Mouse (Mus musculus) gastrocnemius, postnatal 36 days (tissue): ENCODE data around the gene Zfx. TPM values are rescaled to one million over a fixed set of nuclear protein-coding genes. Genes with fewer than 3 reads are reported as not detected.

Experiments used
- DNase-seq, 2 experiments: peaks; one replicate each; pipeline ENCODE4 v3.0.0; 2022
- intact Hi-C: fragments of 180-260 bp; cut with DNase I; formaldehyde crosslinking; loops from one replicate; pipeline ENCODE4 v1.15.1; 2025
- long read RNA-seq, 2 experiments: library from polyadenylated mRNA; stranded (forward); transcript quantifications; one replicate each; pipeline ENCODE4 v2.0.0; 2021
- total RNA-seq, 2 experiments: library from RNA; stranded (reverse); gene quantifications; 2 replicates each; pipeline ENCODE4 v1.2.3; 2021

The Zfx gene
- total RNA-seq: 10 to 100 TPM; 14.5 to 21.3 TPM
- long read RNA-seq, experiment 1: 0 reads
- long read RNA-seq, experiment 2, partial matches to known transcripts: 0 of 4 reads
- long read RNA-seq, experiment 2, other reads (novel, unspliced or antisense): 4 of 4 reads

- intact Hi-C loops: no loop called here
- DNase-seq: peak; percentile 45 to 64
Measured at GRCm38 (mm10) chrX:94123059-94123839, at the start of gene Zfx. Gene Zfx (minus strand): TSS chrX:94123702.

DNA sequence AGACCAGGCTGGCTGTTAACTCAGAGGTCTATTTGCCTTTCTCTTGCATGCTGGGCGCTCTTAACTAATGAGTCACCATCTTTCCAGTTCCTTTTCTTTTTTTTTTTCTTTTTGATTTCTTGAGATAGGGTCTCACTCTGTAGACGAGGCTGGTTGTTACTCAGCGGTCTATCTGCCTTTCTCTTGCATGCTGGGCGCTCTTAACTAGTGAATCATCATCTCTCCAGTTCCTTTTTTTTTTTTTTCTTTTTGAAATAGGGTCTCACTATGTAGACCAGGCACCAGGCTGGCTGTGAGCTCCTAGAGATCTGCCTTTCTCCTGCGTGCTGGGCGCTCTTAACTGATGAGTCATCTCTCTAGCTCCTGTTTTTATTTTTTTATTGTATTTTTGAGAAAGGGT lies 45.8 kb upstream of the Zfx start:
- intact Hi-C loops: no loop called here
- no peak for DNase-seq

DNA sequence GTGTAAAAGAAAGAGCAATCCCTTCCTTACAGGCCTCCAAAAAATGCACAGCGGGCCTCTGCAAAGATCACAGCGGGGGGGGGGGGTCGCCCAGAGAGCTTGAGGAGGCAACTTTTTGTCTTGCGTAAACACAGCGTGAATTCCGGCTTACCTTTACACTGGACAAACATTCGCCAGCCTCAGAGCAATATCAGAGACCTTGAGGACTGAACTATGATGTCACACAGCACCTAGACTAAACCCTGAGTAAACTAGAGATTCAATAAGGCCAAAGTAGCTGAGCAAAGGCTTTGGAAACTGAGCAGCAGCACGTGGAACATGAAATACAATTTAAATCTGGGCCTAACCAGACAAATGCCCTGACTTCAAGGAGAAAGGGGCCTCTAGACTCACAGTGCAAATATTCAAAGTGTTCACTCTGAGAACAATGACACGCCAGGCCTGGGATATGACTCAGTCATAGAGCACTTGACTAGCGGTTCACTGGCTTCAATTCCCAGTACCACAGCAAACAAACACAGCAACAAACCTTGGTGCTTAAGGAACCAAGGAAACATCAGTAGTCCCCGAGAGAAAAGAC lies 28.8 kb upstream of the Zfx start:
- DNase-seq: no peak
- intact Hi-C loops: no loop called here

GRCm38 (mm10) chrX:94150471-94150870 lies 27.0 kb upstream of the Zfx start:
- no peak for DNase-seq
- intact Hi-C loops: no loop called here

GRCm38 (mm10) chrX:94142004-94142771 lies 18.7 kb upstream of the Zfx start:
- no peak for DNase-seq
- intact Hi-C loops: no loop called here

GRCm38 (mm10) chrX:94140080-94140479 lies 16.6 kb upstream of the Zfx start:
- no peak for DNase-seq
- intact Hi-C loops: no loop called here

- no peak for DNase-seq
- intact Hi-C loops: no loop called here
Measured at GRCm38 (mm10) chrX:94138256-94138655, 14.8 kb upstream of the Zfx start.

DNA sequence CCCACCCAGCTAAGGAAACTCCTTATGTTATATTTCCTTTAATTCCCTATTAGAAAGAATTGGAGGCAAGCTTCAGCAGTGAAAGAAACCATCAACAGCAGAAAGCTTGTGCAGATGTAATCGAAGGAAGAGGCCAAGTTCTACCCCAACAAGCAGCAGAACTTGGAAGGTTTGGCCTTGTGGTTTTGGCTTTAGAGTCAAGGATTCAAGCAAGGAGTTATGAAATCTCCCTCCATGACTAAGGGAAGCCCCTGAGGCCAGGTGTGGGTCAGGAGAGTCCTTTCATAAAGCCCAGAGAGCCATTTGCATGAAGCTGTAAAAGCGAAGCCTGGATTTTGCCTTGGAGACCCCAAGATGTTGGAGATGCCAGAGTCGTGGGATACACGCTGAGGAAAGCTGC lies 11.6 kb upstream of the Zfx start:
- intact Hi-C loops: no loop called here
- DNase-seq: no peak

DNA sequence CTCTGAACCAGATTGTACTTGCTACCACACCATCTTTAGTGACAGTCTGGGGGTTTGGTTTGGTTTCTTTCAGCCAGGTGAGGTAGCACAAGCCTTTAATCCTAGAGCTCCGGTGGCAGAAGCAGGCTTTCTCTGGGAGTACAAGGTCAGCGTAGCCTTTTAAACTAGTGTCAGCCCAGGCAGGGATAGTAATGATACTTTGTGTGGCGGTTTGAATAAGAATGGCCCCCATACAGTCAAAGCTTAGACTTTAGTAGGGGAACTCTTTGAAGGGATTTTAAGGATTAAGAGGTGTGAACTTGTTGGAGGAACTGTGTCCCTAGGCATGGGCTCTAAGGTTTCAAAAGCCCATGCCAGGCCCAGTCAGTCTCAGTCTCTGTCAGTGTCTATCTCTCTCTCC lies 10.0 kb upstream of the Zfx start:
- DNase-seq: no peak
- intact Hi-C loops: no loop called here

DNA sequence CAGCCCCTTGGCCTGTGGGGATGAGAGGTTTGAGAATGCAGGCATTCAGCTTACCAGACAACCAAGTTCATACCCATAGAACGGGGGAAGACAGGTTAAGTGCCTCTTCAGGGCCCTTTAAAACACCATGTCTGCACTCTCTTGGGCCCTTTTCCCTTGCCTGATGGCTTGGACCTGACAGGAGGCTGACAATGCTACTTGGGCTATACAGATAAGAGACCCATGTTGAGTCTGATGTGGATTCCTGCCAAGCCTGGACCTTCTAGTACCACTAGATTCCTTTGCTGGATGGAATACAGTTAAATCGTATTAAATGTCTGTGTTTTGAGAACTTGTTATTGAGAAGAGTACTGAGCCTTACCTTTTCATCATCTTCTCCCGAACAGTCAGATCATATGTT lies 8.7 kb upstream of the Zfx start:
- DNase-seq: no peak
- intact Hi-C loops: no loop called here

DNA sequence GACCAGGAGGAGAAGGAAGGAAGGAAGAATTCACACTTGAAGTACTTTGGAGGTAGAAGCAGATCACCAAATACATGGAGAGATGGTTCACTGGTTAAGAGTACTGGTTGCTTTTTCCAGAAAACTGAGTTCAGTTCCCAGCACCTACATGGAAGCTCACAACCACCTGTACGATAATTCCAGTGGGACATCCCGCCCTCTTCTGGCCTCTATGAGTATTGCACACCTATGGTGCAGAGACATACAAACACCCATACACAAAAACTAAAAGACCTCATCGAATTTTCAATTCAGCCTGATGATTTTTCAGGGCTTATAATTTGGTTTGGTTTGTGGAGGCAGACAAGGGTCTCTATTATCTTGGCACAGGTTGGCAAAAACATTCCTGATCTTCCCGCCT lies 6.2 kb upstream of the Zfx start:
- intact Hi-C loops: no loop called here
- DNase-seq: no peak

GRCm38 (mm10) chrX:94125950-94126349 lies 2.4 kb upstream of the Zfx start:
- DNase-seq: no peak
- intact Hi-C loops: no loop called here

DNA sequence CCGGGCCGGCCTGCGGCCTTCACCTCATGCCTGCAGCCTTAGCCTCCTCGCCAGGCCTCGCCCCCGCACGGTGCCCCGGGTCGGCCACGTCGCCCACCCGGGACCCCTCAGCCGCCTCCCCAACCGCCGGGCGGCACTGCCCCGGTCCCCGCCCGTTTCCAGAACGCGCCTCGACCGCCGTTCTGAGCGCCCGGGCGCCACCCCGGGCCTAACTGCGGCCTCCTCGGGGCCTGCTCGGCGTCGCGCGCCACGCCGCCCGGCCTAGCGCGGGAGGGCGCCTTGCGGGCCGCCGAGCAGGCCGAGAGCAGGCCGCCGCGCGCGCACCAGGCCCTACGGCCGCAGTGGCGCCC lies 818 bp downstream of the Zfx start:
- intact Hi-C loops: no loop called here
- DNase-seq: no peak

GRCm38 (mm10) chrX:94121866-94122708 lies 1.4 kb downstream of the Zfx start:
- peak; percentile 74 for DNase-seq
- intact Hi-C loops: no loop called here

- intact Hi-C loops: no loop called here
- peak in 1 of 2 experiments; percentile 9 for DNase-seq
Measured at GRCm38 (mm10) chrX:94121161-94121856, 2.2 kb downstream of the Zfx start.

DNA sequence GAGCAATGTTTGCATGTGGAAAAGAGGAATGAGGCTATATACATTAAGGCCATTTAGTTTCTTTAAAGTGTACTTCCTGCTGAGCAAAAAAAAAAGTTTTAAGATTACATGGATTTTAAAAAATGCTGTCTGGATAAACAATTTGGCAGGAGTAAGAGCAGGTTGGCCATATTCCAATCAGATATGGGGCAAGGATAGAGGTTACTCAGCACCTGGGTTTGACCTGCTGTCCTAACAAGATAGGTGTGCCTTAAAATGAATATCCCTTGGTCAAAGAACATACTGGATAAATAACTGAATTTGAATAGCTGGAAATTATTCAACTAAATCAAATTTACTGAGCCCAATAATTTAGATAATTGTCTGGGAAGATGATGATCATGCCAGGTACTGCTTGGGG lies 5.2 kb downstream of the Zfx start:
- DNase-seq: no peak
- intact Hi-C loops: no loop called here

- intact Hi-C loops: no loop called here
Measured at GRCm38 (mm10) chrX:94115882-94116281, 7.6 kb downstream of the Zfx start.

DNA sequence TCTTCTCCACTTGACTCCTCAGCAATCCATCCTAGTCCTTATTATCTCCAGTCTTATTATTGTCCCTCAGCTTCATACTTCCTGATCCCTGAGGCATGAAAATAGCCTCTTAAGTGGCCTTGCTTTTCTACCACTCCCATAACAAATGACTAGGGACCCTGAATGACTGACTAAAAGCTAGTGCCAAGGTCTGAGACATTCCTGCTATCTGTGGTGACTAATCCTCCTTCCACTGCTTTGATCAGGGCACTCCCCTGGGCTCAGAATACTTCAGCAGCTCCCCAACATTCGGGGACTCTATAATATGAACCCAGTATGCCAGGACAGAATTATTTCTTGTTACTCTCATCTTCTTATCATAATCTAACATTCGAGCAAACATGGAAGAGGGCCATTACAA lies 17.5 kb downstream of the Zfx start:
- no peak for DNase-seq
- intact Hi-C loops: no loop called here

More at GRCm38 (mm10) chrX:94115882-94116281, 7.6 kb downstream of the Zfx start:
- no peak for DNase-seq

DNA sequence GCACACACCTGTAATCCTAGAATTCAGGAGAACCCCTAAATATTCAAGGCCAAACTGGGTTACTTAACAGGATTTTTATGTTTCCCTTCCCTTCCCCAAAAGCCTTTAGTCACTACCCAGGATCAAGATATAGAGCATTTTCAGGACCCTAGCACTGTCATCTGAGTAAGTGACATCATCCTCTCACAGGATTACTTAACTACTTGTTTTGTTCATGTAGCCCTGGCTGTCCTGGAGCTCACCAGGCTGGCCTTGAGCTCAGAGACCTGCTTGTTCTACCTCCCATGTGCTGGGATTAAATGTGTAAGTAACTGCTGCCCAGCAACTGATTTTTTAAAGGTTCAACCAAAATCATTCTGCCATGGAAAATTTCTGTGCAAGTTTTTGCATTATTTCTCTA lies 20.6 kb downstream of the Zfx start:
- intact Hi-C loops: no loop called here
- no peak for DNase-seq

DNA sequence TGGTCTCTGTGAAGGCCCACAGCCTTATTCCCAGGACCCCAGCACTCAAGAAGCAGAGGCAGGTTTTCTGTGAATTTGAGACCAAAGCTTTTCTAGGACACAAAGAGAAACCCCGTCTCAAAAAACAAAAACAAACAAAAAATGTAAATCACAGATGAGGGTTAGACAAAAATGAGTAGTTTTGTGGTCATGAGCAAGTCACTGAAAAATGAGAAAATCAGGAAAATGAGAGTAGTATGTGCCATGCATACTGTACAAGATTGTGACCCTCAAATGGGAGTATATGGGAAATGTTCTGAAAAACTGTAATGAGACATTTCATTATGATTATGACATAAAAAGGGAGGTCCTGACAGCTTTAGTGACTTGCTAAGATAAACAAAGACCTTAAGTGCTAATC lies 22.9 kb downstream of the Zfx start:
- no peak for DNase-seq

More for the DNA sequence above, 22.9 kb downstream of the Zfx start:
- intact Hi-C loops: no loop called here
